Mouse (Mus musculus) heart, postnatal 0 days (tissue): ENCODE results near the gene Kantr. TPM values are rescaled to one million over a fixed set of nuclear protein-coding genes. Genes with fewer than 3 reads are reported as not detected.

Source experiments
- ATAC-seq: fragments of 200-750 bp; cut with Nextera tagmentation; 2 replicates; pipeline ENCODE4 v1.8.0; 2017; ENCODE audit warnings: low read depth, moderate number of reproducible peaks, moderate library complexity; ENCODE audit not compliant: insufficient read depth
- DNase-seq: peaks from one replicate; pipeline ENCODE4 v3.0.0-alpha.2; 2016; ENCODE audit warnings: low spot score
- H3K27ac ChIP-seq: fragments of 300-500 bp; sonication (generic); 2 replicates; pipeline ENCODE4 v1.5.1; 2014; ENCODE audit warnings: low read depth, mild to moderate bottlenecking
- H3K27me3 ChIP-seq: fragments of 300-500 bp; sonication (generic); 2 replicates; pipeline ENCODE4 v1.6.1; 2014; ENCODE audit warnings: low read length, mixed read lengths; ENCODE audit not compliant: control insufficient read depth, insufficient read depth
- H3K36me3 ChIP-seq: fragments of 300-500 bp; sonication (generic); replicated peaks from 2 replicates; pipeline ENCODE4 v1.6.1; 2014; ENCODE audit warnings: low read length, mixed read lengths; ENCODE audit not compliant: control insufficient read depth, insufficient read depth
- H3K4me1 ChIP-seq: fragments of 300-500 bp; sonication (generic); 2 replicates; pipeline ENCODE4 v1.6.1; 2014; ENCODE audit warnings: antibody characterized with exemption; ENCODE audit not compliant: control insufficient read depth, insufficient read depth
- H3K4me2 ChIP-seq: fragments of 300-500 bp; sonication (generic); 2 replicates; pipeline ENCODE4 v1.6.1; 2014; ENCODE audit warnings: low read depth, mild to moderate bottlenecking, low read length, moderate library complexity
- H3K4me3 ChIP-seq: fragments of 300-500 bp; sonication (generic); 2 replicates; pipeline ENCODE4 v1.5.1; 2014; ENCODE audit warnings: low read depth, low read length
- H3K9ac ChIP-seq: fragments of 300-500 bp; sonication (generic); replicated peaks from 2 replicates; pipeline ENCODE4 v1.6.1; 2014; ENCODE audit warnings: low read depth, low read length, mixed read lengths
- H3K9me3 ChIP-seq: fragments of 300-500 bp; sonication (generic); replicated peaks from 2 replicates; pipeline ENCODE4 v1.6.1; 2016; ENCODE audit warnings: low read length; ENCODE audit not compliant: control insufficient read depth
- CTCF ChIP-seq: IDR thresholded peaks from 2 replicates; pipeline ENCODE4 v1.5.1; 2016; ENCODE audit warnings: antibody characterized with exemption, control low read depth, low read depth
- EP300 ChIP-seq: IDR thresholded peaks from 2 replicates; pipeline ENCODE4 v1.6.1; 2016; ENCODE audit warnings: antibody characterized with exemption, low read depth
- WGBS: fragments of 180-500 bp; shearing (Covaris S2); extraction: QIAGEN DNeasy Blood & Tissue Kit; methylation state at CpG from one replicate; pipeline ENCODE4 v1.1.7; 2014; 5-methylcytosine and 5-hydroxymethylcytosine counted together
- polyA plus RNA-seq: library from polyadenylated mRNA; unstranded; fragments of >200 nt; fragmentation: Nextera tagmentation; extraction: Ambion mirVana; gene quantifications from 2 replicates; pipeline ENCODE4 v1.2.1, GENCODE M21; 2015
- total RNA-seq: library from RNA; depleted of rRNA; stranded (reverse); fragments of >200 nt; gene quantifications from 2 replicates; pipeline ENCODE4 v1.2.3, GENCODE M21; 2014; ENCODE audit warnings: low replicate concordance; rRNA removed

The Kantr gene
- 0.08 and 1.0 TPM in 2 replicates for total RNA-seq
- 2.8 and 3.3 TPM in 2 replicates for polyA plus RNA-seq

- no peaks in the 10 kb centered on the region for H3K36me3 ChIP-seq
- H3K4me2 ChIP-seq: peak within 1 kb of the TSS; percentile 84
- peak within 1 kb of the TSS; percentile 66 for H3K9ac ChIP-seq
- no peaks in the 10 kb centered on the region for H3K9me3 ChIP-seq
- WGBS: 11% methylated on average over 29 of the region's 29 CpGs
- TF ChIP-seq CTCF: no peak
- TF ChIP-seq EP300: no peak
- ATAC-seq (peak; percentile 99), DNase-seq (peak; percentile 83)
- no peaks in the 10 kb centered on the region for H3K4me1 ChIP-seq
- H3K4me3 ChIP-seq: peak within 1 kb of the TSS; percentile 64
- no peaks in the 10 kb centered on the region for H3K27me3 ChIP-seq
- peak within 1 kb of the TSS; percentile 38; the same call in 1 of the 2 replicates for H3K27ac ChIP-seq
These were observed at the start of gene Kantr for GRCm38 (mm10) chrX:152326996-152327688. Kantr (minus strand) TSS chrX:152327495.

- peaks cover 13% of the 10 kb centered on the region for H3K27me3 ChIP-seq
- WGBS: 17% methylated on average over 21 of the region's 24 CpGs
These were observed 41.3 kb upstream of the Kantr start, which contains the start of gene Gpr173 for GRCm38 (mm10) chrX:152368397-152369273. Gpr173 (minus strand) TSS chrX:152368704.

GRCm38 (mm10) chrX:152368054-152368396, 40.7 kb upstream of the Kantr start:
- ATAC-seq: no peak; the same call in 1 of the 2 replicates
- peak overlapping the region; percentile 50 for H3K4me3 ChIP-seq
- WGBS: 29% methylated on average over 4 of the region's 4 CpGs

More at GRCm38 (mm10) chrX:152368397-152369273, 41.3 kb upstream of the Kantr start, which contains the start of gene Gpr173:
- ATAC-seq (peak; percentile 91), DNase-seq (peak; percentile 28)
- Histone ChIP-seq H3K4me1 (no peaks in the 10 kb centered on the region), H3K36me3 (no peaks in the 10 kb centered on the region), H3K9ac (peak within 1 kb of the TSS; percentile 37), H3K4me3 (peak within 1 kb of the TSS; percentile 50), H3K9me3 (no peaks in the 10 kb centered on the region), H3K27ac (no peak within 1 kb of the TSS), H3K4me2 (peak within 1 kb of the TSS; percentile 61)
- TF ChIP-seq CTCF (no peak), EP300 (no peak)

GRCm38 (mm10) chrX:152366418-152366817, 39.1 kb upstream of the Kantr start:
- 67% methylated on average over 2 of the region's 2 CpGs for WGBS
- no peaks in the 10 kb centered on the region for H3K4me1 ChIP-seq
- no peaks in the 10 kb centered on the region for H3K9me3 ChIP-seq
- H3K9ac ChIP-seq: no peak overlapping the region
- no peak for DNase-seq
- H3K27me3 ChIP-seq: peaks cover 13% of the 10 kb centered on the region
- no peaks in the 10 kb centered on the region for H3K36me3 ChIP-seq
- no peak overlapping the region for H3K4me2 ChIP-seq
- no peak overlapping the region for H3K27ac ChIP-seq
- H3K4me3 ChIP-seq: no peak overlapping the region
- TF ChIP-seq CTCF: no peak
- TF ChIP-seq EP300: no peak
- no peak; the same call in 1 of the 2 replicates for ATAC-seq

More at GRCm38 (mm10) chrX:152368054-152368396, 40.7 kb upstream of the Kantr start:
- Histone ChIP-seq H3K9me3 (no peaks in the 10 kb centered on the region), H3K36me3 (no peaks in the 10 kb centered on the region), H3K9ac (no peak overlapping the region), H3K4me2 (peak overlapping the region; percentile 61), H3K27me3 (peaks cover 13% of the 10 kb centered on the region), H3K27ac (no peak overlapping the region), H3K4me1 (no peaks in the 10 kb centered on the region)
- no peak for DNase-seq
- TF ChIP-seq CTCF (no peak), EP300 (no peak)

GRCm38 (mm10) chrX:152352553-152353153, 25.4 kb upstream of the Kantr start:
- TF ChIP-seq CTCF: peak; percentile 58
- no peak for TF ChIP-seq EP300
- peak; percentile 75 for ATAC-seq
- peak; percentile 57 for DNase-seq

More at GRCm38 (mm10) chrX:152352553-152353153, 25.4 kb upstream of the Kantr start:
- no peaks in the 10 kb centered on the region for H3K9me3 ChIP-seq
- no peak overlapping the region for H3K4me3 ChIP-seq
- H3K27ac ChIP-seq: no peak overlapping the region
- no peak overlapping the region for H3K4me2 ChIP-seq
- H3K27me3 ChIP-seq: no peaks in the 10 kb centered on the region
- H3K9ac ChIP-seq: no peak overlapping the region
- H3K4me1 ChIP-seq: no peaks in the 10 kb centered on the region
- no peaks in the 10 kb centered on the region for H3K36me3 ChIP-seq
- 28% methylated on average over 5 of the region's 5 CpGs for WGBS
